Mouse (Mus musculus) olfactory bulb, adult 2 months (tissue): Measurements from ENCODE around the gene Foxp1.

Experiments used
- CTCF ChIP-seq: fragments of 200-500 bp; IDR thresholded peaks from 2 replicates; pipeline ENCODE4 v1.5.1; 2012; ENCODE audit warnings: low read depth, mild to moderate bottlenecking, low read length, moderate library complexity; ENCODE audit not compliant: insufficient read depth
- POLR2A ChIP-seq: fragments of 200-500 bp; IDR thresholded peaks from 2 replicates; pipeline ENCODE4 v1.6.1; 2012; ENCODE audit warnings: mild to moderate bottlenecking, low read depth, low read length, moderate library complexity; ENCODE audit not compliant: insufficient read depth

GRCm38 (mm10) chr6:99240764-99241163, 281.8 kb downstream of the Foxp1 start:
- no peak for TF ChIP-seq CTCF
- no peak for TF ChIP-seq POLR2A
